Mouse (Mus musculus): ENCODE data around the gene Hist1h3g. TPM values are rescaled to one million over a fixed set of nuclear protein-coding genes. Genes with fewer than 3 reads are reported as not detected.
"Not testable (repeated sequence)": the region's sequence is repeated elsewhere in the genome, so short reads cannot be mapped to it uniquely, and the experiment has no call there.

The Hist1h3g gene
- polyA plus RNA-seq, 1 experiment from 2014 or later: 4.8 TPM

DNA sequence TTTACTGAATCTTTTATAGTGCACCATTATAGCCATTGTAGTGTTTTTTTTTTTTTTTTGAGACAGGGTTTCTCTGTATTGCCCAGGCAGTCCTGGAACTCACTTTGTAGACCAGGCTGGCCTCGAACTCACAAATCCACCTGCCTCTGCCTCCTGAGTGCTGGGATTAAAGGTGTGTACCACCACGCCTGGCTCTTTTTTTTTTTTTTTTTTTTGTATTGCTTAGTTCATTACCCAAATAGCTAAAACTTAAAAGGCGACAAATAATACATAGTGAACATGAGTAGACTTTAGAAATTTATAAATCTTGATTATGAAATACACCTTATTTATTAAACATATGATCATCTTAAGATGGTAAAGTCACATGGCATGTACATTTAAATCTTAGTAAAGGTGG is 6.3 kb downstream of the Hist1h3g start:
- H3K27ac ChIP-seq (replicated peaks): no peak overlapping the region
- H3K4me2 ChIP-seq (replicated peaks): no peak overlapping the region
- H3K27me3 ChIP-seq: no peaks in the 10 kb centered on the region
- no peak overlapping the region for H3K4me3 ChIP-seq
- H3K4me1 ChIP-seq: peaks cover 15% of the 10 kb centered on the region
- H3K9me3 ChIP-seq: no peaks in the 10 kb centered on the region
- WGBS: 84% methylated on average over 3 of the region's 3 CpGs
- no peak for ATAC-seq (ENCODE audit: low FRiP score, low read depth)
- H3K36me3 ChIP-seq: no peaks in the 10 kb centered on the region
- no peak overlapping the region for H3K9ac ChIP-seq (replicated peaks)

DNA sequence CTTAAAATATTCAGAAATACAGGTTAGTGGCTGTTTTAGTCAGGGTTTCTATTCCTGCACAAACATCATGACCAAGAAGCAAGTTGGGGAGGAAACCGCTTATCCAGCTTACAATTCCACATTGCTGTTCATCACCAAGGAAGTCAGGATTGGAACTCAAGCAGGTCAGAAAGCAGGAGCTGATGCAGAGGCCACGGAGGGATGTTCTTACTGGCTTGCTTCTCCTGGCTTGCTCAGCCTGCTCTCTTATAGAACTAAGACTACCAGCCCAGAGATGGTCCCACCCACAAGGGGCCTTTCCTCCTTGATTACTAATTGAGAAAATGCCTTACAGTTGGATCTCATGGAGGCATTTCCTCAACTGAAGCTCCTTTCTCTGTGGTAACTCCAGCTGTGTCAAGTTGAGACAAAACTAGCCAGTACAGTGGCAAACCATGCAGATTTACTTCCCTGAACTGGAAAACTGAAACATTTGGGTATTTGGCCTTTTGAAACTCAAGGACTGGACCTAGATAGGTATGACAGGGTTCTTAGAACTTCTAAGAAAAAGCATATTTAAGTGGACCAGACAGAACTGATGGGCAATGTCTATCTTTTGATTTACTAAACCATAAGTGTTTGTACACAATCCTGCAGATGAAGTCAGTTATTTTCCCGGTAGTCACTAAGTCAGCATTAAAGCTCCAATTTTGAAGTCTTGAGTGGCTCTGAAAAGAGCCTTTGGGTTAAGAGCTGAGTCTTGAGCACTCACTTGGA is 7.2 kb downstream of the Hist1h3g start:
- not testable (repeated sequence) for H3K27me3 ChIP-seq
- peak overlapping the region; percentile 92 for H3K27ac ChIP-seq (replicated peaks)

DNA sequence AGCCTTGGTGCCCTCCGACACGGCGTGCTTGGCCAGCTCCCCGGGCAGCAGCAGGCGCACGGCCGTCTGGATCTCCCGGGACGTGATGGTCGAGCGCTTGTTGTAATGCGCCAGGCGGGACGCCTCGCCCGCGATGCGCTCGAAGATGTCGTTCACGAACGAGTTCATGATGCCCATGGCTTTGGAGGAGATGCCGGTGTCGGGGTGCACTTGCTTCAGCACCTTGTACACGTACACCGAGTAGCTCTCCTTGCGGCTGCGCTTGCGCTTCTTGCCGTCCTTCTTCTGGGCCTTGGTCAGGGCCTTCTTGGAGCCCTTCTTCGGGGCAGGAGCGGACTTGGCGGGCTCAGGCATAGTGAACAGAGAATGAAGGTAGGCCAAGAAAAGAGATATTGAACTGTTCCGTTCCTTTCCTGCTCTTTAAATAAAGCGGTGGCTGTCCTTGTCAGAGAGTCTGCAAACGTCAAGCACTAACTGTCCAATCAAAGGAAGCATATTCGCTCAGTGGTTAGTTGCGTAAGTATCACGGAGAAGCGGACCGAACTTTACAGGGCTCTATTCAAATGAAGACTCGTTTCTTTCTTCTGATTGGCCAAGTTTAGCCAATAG is 7.9 kb downstream of the Hist1h3g start, which contains the start of gene Hist1h2bh:
Gene Hist1h2bh (minus strand): TSS at position 394 of the 609 bp plus-strand sequence.
- H3K27me3 ChIP-seq, H3K36me3 ChIP-seq, H3K9me3 ChIP-seq, H3K4me1 ChIP-seq: not testable (repeated sequence)
- Histone ChIP-seq H3K27ac (replicated peaks) (peak within 1 kb of the TSS; percentile 92), H3K4me3 (peak within 1 kb of the TSS; percentile 51), H3K4me2 (replicated peaks) (peak within 1 kb of the TSS; percentile 63), H3K9ac (replicated peaks) (peak within 1 kb of the TSS; percentile 54)
- WGBS: under 1% methylated on average over 29 of the region's 42 CpGs
- ATAC-seq (ENCODE audit: low FRiP score, low read depth): peak; percentile 88

More for the DNA sequence above, 7.2 kb downstream of the Hist1h3g start:
- not testable (repeated sequence) for H3K36me3 ChIP-seq; H3K9me3 ChIP-seq; ATAC-seq (ENCODE audit: low FRiP score, low read depth); H3K4me1 ChIP-seq
- Histone ChIP-seq H3K4me2 (replicated peaks) (peak overlapping the region; percentile 63), H3K4me3 (peak overlapping the region; percentile 47), H3K9ac (replicated peaks) (peak overlapping the region; percentile 54)
- 2% methylated on average over 3 of the region's 3 CpGs for WGBS

DNA sequence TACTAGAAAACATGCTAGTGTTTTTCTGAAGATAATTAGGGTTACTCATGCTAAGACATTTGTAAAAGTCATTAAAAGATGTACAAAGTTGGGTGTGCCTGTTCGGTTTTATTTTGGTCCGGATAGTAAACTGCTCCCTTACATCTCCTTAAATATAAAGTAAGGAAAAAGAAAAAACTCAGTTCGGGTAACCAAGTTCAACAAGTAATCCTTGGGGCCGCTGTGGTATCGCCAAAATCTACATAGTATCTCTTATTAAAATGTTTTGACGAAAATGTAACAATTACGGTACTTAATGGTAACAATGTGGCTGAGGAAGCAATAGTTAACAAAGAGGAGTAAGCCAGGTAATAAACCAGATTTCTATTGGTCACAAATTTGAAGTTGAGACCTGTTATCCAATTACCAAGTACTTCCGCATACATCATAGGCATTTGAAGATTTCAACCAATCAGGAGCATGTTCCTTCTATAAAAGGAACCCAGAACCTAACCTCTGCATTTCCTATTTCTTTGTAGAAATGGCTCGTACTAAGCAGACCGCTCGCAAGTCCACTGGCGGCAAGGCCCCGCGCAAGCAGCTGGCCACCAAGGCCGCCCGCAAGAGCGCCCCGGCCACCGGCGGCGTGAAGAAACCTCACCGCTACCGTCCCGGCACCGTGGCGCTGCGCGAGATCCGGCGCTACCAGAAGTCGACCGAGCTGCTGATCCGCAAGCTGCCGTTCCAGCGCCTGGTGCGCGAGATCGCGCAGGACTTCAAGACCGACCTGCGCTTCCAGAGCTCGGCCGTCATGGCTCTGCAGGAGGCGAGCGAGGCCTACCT is 9.0 kb downstream of the Hist1h3g start, which contains the start of gene Hist1h3f:
Gene Hist1h3f (plus strand): TSS at position 88 of the 822 bp plus-strand sequence.
- peak within 1 kb of the TSS; percentile 92 for H3K27ac ChIP-seq (replicated peaks)
- ATAC-seq (ENCODE audit: low FRiP score, low read depth): peak; percentile 94
- H3K4me1 ChIP-seq: peaks cover 6% of the 10 kb centered on the region
- no peaks in the 10 kb centered on the region for H3K36me3 ChIP-seq
- H3K4me3 ChIP-seq: peak within 1 kb of the TSS; percentile 51
- 1% methylated on average over 24 of the region's 45 CpGs for WGBS
- peak within 1 kb of the TSS; percentile 63 for H3K4me2 ChIP-seq (replicated peaks)
- H3K9ac ChIP-seq (replicated peaks): peak within 1 kb of the TSS; percentile 59
- H3K9me3 ChIP-seq: no peaks in the 10 kb centered on the region
- H3K27me3 ChIP-seq: no peaks in the 10 kb centered on the region

DNA sequence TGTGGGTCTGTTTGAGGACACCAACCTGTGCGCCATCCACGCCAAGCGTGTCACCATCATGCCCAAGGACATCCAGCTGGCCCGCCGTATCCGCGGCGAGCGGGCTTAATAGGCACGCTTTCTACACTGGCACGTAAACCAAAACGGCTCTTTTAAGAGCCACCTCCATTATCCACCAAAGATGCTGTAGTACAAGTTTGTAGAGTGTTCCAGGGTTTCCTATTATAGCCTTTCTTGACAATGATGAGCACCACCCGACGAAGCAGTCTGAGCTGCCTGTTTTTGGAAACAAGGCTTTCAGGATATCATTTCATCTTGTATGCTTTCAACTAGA is 9.5 kb downstream of the Hist1h3g start:
- peak overlapping the region; percentile 51 for H3K4me3 ChIP-seq
- H3K4me1 ChIP-seq; ATAC-seq (ENCODE audit: low FRiP score, low read depth); H3K9me3 ChIP-seq; H3K27me3 ChIP-seq; H3K36me3 ChIP-seq: not testable (repeated sequence)
- H3K27ac ChIP-seq (replicated peaks): peak overlapping the region; percentile 92
- peak overlapping the region; percentile 59 for H3K9ac ChIP-seq (replicated peaks)
- WGBS: 0% methylated on average over 11 of the region's 14 CpGs
- peak overlapping the region; percentile 63 for H3K4me2 ChIP-seq (replicated peaks)

DNA sequence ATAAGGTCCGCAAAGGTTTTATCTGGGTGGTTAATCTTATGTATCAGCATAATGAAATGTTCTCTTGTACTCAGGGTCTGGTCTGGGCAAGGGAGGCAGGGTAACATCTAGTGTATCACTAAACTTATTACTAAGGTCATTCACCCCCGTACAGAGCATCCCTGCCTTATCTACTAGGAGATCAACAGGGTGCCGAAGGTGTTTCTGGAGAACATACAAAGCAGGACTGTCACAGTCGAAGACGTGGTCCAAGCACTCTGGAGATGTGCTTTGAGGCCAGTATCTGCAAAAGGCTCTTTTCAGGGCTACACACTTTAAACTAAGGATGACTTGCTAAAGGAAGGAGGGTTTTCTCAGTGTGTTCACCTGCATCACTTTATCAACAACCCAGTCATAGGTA is 11.5 kb downstream of the Hist1h3g start:
- H3K4me3 ChIP-seq: no peak overlapping the region
- H3K36me3 ChIP-seq: no peaks in the 10 kb centered on the region
- peak overlapping the region; percentile 56; the same call in 1 of the 2 replicates for H3K27ac ChIP-seq (replicated peaks)

DNA sequence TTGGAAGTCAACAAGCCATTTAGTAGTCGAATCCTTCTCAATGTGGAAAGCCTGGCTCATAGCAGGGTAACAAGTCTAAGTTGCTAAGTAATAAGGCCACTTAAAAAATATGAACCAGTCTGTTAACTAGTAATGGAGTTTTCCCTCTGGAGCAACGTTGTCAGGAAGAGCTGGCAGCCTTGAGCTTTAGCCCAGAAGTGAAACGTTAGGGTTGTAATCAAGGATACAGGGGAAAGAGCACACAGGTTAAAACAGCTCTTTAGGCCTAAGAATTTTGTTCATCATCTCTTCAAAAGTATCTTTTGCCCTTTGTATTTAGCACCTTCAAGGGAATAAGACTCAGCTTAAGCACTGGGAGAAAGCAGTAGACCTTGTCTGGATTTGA is 15.5 kb downstream of the Hist1h3g start:
- H3K27ac ChIP-seq (replicated peaks): peak overlapping the region; percentile 89
- no peaks in the 10 kb centered on the region for H3K36me3 ChIP-seq
- H3K4me2 ChIP-seq (replicated peaks): peak overlapping the region; percentile 58
- WGBS: 9% methylated on average over 3 of the region's 3 CpGs
- peaks cover 17% of the 10 kb centered on the region; the same call in 1 of the 2 replicates for H3K4me1 ChIP-seq
- H3K27me3 ChIP-seq: no peaks in the 10 kb centered on the region
- no peaks in the 10 kb centered on the region for H3K9me3 ChIP-seq
- peak overlapping the region; percentile 45 for H3K4me3 ChIP-seq
- peak overlapping the region; percentile 53 for H3K9ac ChIP-seq (replicated peaks)
- ATAC-seq (ENCODE audit: low FRiP score, low read depth): no peak

More for the DNA sequence above, 11.5 kb downstream of the Hist1h3g start:
- Histone ChIP-seq H3K4me1 (peaks cover 9% of the 10 kb centered on the region), H3K9me3 (no peaks in the 10 kb centered on the region), H3K9ac (replicated peaks) (no peak overlapping the region), H3K4me2 (replicated peaks) (no peak overlapping the region), H3K27me3 (no peaks in the 10 kb centered on the region)
- no peak for ATAC-seq (ENCODE audit: low FRiP score, low read depth)
- 82% methylated on average over 5 of the region's 5 CpGs for WGBS

DNA sequence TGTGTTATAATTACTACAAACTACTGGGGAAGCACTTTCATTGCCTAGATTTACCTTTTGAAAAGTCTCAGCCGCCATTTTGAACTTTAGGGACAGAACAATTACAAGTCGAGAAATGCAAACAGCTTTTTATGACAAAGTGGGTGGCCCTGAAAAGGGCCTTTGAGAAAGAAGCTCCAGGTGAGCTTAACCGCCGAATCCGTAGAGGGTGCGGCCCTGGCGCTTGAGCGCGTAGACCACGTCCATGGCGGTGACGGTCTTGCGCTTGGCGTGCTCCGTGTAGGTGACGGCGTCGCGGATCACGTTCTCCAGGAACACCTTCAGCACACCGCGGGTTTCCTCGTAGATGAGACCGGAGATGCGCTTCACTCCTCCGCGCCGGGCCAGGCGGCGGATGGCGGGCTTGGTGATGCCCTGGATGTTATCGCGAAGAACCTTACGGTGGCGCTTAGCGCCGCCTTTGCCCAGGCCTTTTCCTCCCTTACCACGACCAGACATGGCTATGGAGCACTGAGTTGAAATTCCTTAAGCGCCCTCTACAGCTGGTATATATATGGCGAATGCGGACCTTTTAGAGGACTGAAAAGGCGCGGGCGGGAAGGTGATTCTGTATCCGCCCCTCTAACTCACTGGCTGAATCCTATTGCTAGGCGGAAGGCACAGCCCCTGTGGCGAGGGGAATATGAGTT is 16.1 kb downstream of the Hist1h3g start, which contains the start of gene Hist1h4f:
Gene Hist1h4f (minus strand): TSS at position 503 of the 689 bp plus-strand sequence.
- Histone ChIP-seq H3K4me1 (peaks cover 17% of the 10 kb centered on the region), H3K4me2 (replicated peaks) (peak within 1 kb of the TSS; percentile 58), H3K27ac (replicated peaks) (peak within 1 kb of the TSS; percentile 89), H3K4me3 (peak within 1 kb of the TSS; percentile 45), H3K9ac (replicated peaks) (peak within 1 kb of the TSS; percentile 53)
- not testable (repeated sequence) for H3K36me3 ChIP-seq, H3K27me3 ChIP-seq, H3K9me3 ChIP-seq
- WGBS: under 1% methylated on average over 47 of the region's 47 CpGs
- peak; percentile 86 for ATAC-seq (ENCODE audit: low FRiP score, low read depth)

DNA sequence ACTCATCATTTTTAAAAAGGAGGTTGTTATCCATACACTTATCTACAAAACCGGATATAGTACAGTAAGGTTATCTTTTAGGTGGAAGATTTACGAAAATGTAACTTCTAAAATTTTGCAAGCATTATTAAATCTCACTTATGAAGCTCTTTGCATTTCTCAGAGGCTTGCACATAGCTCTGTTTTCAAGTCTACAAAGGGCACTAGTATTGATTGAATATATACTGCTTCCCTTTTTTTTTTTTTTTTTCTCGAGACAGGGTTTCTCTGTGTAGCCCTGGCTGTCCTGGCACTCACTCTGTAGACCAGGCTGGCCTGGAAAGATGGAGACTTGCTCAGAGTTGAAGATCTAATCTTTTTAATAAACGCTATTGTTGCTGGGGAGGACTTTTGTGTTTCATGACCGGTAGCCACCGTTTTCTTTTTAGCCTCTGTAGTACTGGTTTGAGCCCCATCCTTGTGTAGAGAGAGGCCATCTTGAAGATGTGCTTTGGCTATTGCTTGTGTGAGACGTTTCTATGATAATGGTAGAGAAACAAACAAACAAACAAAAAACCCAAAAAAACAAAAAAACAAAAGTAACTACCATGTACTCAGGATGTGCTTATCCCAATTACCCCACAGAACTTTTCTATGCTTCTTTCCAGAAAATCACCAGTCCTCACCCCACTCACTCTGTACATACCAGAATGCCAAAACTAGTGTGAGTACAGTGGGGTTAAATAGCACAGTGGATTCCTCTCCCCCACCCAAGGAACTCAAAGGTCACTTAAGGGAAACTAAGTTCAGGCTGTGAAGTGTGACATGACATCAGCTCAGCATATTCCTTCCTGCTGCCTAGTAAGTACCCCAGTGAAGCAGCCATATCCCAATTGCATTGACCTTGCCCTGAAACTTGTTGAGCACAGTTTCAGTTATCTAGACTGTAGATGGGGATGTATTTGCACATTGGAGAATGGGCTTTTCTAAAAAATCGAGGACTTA is 17.0 kb downstream of the Hist1h3g start:
- peak overlapping the region; percentile 89 for H3K27ac ChIP-seq (replicated peaks)
- 51% methylated on average over 8 of the region's 8 CpGs for whole genome bisulfite sequencing
- ATAC-seq (ENCODE audit: low FRiP score, low read depth): no peak
- H3K4me2 ChIP-seq (replicated peaks): peak overlapping the region; percentile 58
- H3K4me3 ChIP-seq: peak overlapping the region; percentile 45
- no peak overlapping the region; the same call in 1 of the 2 replicates for H3K9ac ChIP-seq (replicated peaks)
- peaks cover 22% of the 10 kb centered on the region for H3K4me1 ChIP-seq
- H3K36me3 ChIP-seq: no peaks in the 10 kb centered on the region
- no peaks in the 10 kb centered on the region for H3K27me3 ChIP-seq
- no peaks in the 10 kb centered on the region for H3K9me3 ChIP-seq

DNA sequence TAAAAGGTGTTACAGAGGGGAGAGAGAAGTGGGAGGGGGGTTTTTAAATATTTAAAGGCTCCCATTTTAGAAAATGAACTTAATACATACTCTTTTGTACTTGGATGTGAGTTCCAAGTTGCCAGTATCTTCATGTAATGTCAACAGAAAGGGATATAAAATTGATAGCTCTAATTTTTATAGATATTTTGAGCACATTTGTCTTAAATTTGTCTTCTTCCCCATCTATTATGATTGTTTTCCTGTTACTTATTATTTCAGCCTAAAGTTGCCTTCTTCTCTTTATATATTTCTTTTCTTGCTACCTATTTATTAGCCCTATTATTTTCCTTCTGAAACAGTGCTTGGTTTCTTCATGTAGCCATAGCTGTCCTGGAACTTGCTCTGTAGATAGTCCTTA is 17.7 kb downstream of the Hist1h3g start, which contains the start of gene Hist1h1d:
Gene Hist1h1d (plus strand): TSS at position 301 of the 400 bp plus-strand sequence.
- Histone ChIP-seq H3K9ac (replicated peaks) (no peak within 1 kb of the TSS), H3K9me3 (no peaks in the 10 kb centered on the region), H3K36me3 (no peaks in the 10 kb centered on the region), H3K4me2 (replicated peaks) (peak within 1 kb of the TSS; percentile 98), H3K4me3 (no peak within 1 kb of the TSS), H3K4me1 (peaks cover 22% of the 10 kb centered on the region), H3K27me3 (no peaks in the 10 kb centered on the region), H3K27ac (replicated peaks) (peak within 1 kb of the TSS; percentile 97)
- no peak for ATAC-seq (ENCODE audit: low FRiP score, low read depth)
